ENCODE assay signal across 25 mouse cellular contexts in genomic region chr17:89255687-89256086, GRCm38 (mm10). TPM values are rescaled to one million over a fixed set of nuclear protein-coding genes. Genes with fewer than 3 reads are reported as not detected.
"Had no signal": no experiment of that assay in that cellular context is flagged by ENCODE, and none has a peak within 500 bp of the region (broad histone marks: within the 10 kb centered on the region; RNA-seq: fewer than 3 reads in every experiment).

No protein-coding gene starts in this region.

- H3K9ac ChIP-seq: liver, embryonic 14.5 days; lung, embryonic 14.5 days; midbrain, embryonic 15.5 days; neural tube, embryonic 13.5 days; neural tube, embryonic 15.5 days had no signal

- H3K36me3 ChIP-seq: midbrain, embryonic 15.5 days; neural tube, embryonic 13.5 days; neural tube, embryonic 15.5 days had no signal

- H3K27ac ChIP-seq: liver, embryonic 14.5 days; neural tube, embryonic 13.5 days; neural tube, embryonic 15.5 days had no signal

- H3K9me3 ChIP-seq: midbrain, embryonic 15.5 days; neural tube, embryonic 13.5 days; neural tube, embryonic 15.5 days had no signal

- ATAC-seq: midbrain, embryonic 15.5 days had no signal

- DNase-seq: lung, adult 18-20 months; lung, embryonic 14.5 days; lung, postnatal 10 days; lung, postnatal 4 days; retina, postnatal 1 day; right cerebral cortex, adult 18-20 months; right cerebral cortex, postnatal 25 days; right cerebral cortex, postnatal 4 days; spleen, adult 18-20 months; thymus, adult 18-20 months; thymus, postnatal 14 days; thymus, postnatal 36 days had no signal

- H3K4me1 ChIP-seq: midbrain, embryonic 15.5 days; neural tube, embryonic 13.5 days; neural tube, embryonic 15.5 days had no signal

- H3K4me3 ChIP-seq: midbrain, embryonic 15.5 days; myocyte; neural tube, embryonic 13.5 days; neural tube, embryonic 15.5 days had no signal

- H3K4me2 ChIP-seq: lung, embryonic 14.5 days; midbrain, embryonic 11.5 days; midbrain, embryonic 15.5 days; neural tube, embryonic 13.5 days; neural tube, embryonic 15.5 days had no signal

- H3K27me3 ChIP-seq: midbrain, embryonic 15.5 days; neural tube, embryonic 13.5 days; neural tube, embryonic 15.5 days had no signal

RNA-seq across cellular contexts. Expression of gene Fshr, which starts 55.2 kb away (rescaled TPM):
- polyA plus RNA-seq: liver, embryonic 14.5 days; liver, embryonic 16.5 days; lung, embryonic 14.5 days; lung, embryonic 16.5 days; midbrain, embryonic 11.5 days; midbrain, embryonic 15.5 days; myocyte; neural tube, embryonic 11.5 days; neural tube, embryonic 13.5 days; neural tube, embryonic 15.5 days; small intestine, adult 2 months; stomach, embryonic 14.5 days; stomach, embryonic 16.5 days; thymus, postnatal 0 days had no signal
